Mouse (Mus musculus): ENCODE results near the gene Vmn1r94.
"Not testable (repeated sequence)": the region's sequence is repeated elsewhere in the genome, so short reads cannot be mapped to it uniquely, and the experiment has no call there.

DNA sequence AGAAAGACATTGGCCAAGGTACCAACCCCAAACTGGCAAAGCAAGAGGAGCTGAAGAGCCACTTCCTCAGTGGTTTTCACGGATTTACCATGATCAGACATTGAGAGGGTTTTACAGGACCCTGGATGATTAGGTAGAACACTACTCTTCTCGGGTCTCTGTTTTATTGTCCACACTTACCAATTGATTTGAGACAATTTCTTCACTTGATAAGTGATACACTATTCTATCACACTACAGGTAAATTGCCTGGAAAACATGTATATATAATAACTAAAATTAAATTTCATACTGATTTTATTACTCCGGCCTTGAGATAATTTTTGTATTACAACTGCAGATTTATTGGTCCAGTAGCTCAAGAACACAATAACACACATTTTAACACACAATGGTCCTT is at the start of gene Vmn1r94:
- not testable (repeated sequence) for TF ChIP-seq CTCF (IDR thresholded peaks at IDR 0.05; ENCODE audit: low read depth, low read length); POLR2A (IDR thresholded peaks at IDR 0.05; ENCODE audit: extremely low read depth, insufficient read depth, low read length)
